Mouse (Mus musculus) spleen, adult 2 months (tissue): ENCODE data around the gene Lonp2. TPM values are rescaled to one million over a fixed set of nuclear protein-coding genes. Genes with fewer than 3 reads are reported as not detected.

ENCODE experiments used
- DNase-seq, 2 experiments: peaks; one replicate each; pipeline versions ENCODE4 v3.0.0 to v3.0.0-alpha.2; 2012 to 2021; ENCODE audit warnings: low spot score in 2 of 2, low read depth in 1 of 2
- H3K27ac ChIP-seq: fragments of 200-500 bp; 2 replicates; pipeline ENCODE4 v1.5.1; 2012; ENCODE audit warnings: low read length, inconsistent platforms; ENCODE audit not compliant: insufficient read depth
- H3K27me3 ChIP-seq: fragments of 200-500 bp; 2 replicates; pipeline ENCODE4 v1.6.1; 2012; ENCODE audit warnings: mild to moderate bottlenecking, moderate library complexity, low read length, inconsistent platforms; ENCODE audit not compliant: control insufficient read depth, insufficient read depth
- H3K36me3 ChIP-seq: fragments of 200-500 bp; 2 replicates; pipeline ENCODE4 v1.6.1; 2012; ENCODE audit warnings: mild to moderate bottlenecking, low read length, inconsistent platforms; ENCODE audit not compliant: control insufficient read depth, insufficient read depth
- H3K4me1 ChIP-seq: fragments of 200-500 bp; 2 replicates; pipeline ENCODE4 v1.6.1; 2011; ENCODE audit warnings: inconsistent platforms; ENCODE audit not compliant: control insufficient read depth, insufficient read depth, insufficient read length
- H3K4me3 ChIP-seq: fragments of 200-500 bp; 2 replicates; pipeline ENCODE4 v1.5.1; 2011; ENCODE audit warnings: mild to moderate bottlenecking, inconsistent platforms; ENCODE audit not compliant: insufficient read depth, insufficient read length; ENCODE audit errors: extremely low read depth
- CTCF ChIP-seq: fragments of 200-500 bp; IDR thresholded peaks from 2 replicates; pipeline ENCODE4 v1.5.1; 2011; ENCODE audit warnings: mild to moderate bottlenecking, inconsistent platforms; ENCODE audit not compliant: insufficient read depth, insufficient read length, insufficient replicate concordance; ENCODE audit errors: extremely low read depth
- POLR2A ChIP-seq: fragments of 200-500 bp; IDR thresholded peaks from 2 replicates; pipeline ENCODE4 v1.6.1; 2011; ENCODE audit warnings: low read depth, low read length, inconsistent platforms
- WGBS: fragments of 180-500 bp; shearing (Covaris S2); methylation state at CpG from one replicate; pipeline ENCODE4 v1.1.7; 2018; 5-methylcytosine and 5-hydroxymethylcytosine counted together
- polyA plus RNA-seq: library from polyadenylated mRNA; depleted of rRNA; stranded (reverse); fragments of >200 nt; gene quantifications from 2 replicates; pipeline ENCODE4 v1.2.3, GENCODE M21; 2012

Gene Lonp2
- polyA plus RNA-seq, 1 experiment = 48.9 TPM

DNA sequence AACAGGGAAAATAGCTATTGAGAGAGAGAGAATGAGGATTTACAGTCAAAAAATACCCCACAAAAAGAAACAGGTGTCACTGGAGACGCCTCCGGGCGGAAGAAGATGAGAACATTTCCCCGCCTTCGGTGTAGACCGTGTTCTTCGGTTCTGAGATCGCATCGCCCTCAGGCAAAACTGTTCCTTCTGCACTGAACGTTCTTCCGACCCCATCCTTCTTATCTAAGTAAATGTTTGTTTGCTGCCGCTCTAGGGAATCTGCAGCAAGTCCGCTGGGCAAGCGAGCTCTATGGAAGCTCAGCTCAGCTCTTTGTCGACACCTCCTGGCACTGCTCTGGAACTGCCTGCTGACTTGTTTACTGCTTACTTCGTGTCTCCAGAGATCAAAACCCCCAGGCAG, 38.3 kb upstream of the Lonp2 start:
- under 1% methylated on average over 16 of the region's 16 CpGs for WGBS
- no peak overlapping the region for H3K27ac ChIP-seq
- no peaks in the 10 kb centered on the region for H3K27me3 ChIP-seq
- peak overlapping the region; percentile 58 for H3K4me3 ChIP-seq
- peak; percentile 50 to 61 for DNase-seq
- no peaks in the 10 kb centered on the region for H3K4me1 ChIP-seq
- no peak for TF ChIP-seq POLR2A
- peak; percentile 80; the same call in 1 of the 2 replicates for TF ChIP-seq CTCF
- no peaks in the 10 kb centered on the region for H3K36me3 ChIP-seq

DNA sequence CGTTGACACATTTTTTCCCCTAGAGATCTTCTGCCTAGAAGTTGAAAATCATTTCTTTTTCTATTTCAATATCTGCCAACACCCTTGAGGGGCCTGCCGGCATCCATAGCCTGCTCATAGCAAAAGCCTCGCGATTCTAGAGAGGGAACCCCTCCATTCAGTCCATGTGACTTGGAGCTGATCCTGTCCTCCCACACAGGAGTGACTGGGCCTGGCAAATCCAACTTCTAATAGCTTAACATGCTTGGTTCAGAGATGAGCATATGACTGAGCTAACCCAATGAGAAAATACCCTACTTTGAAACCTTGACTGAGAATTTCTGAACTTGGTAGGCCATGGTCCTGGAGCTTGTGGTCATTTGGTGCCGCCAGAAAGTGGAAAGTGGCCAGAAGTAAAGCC, 37.8 kb upstream of the Lonp2 start:
- WGBS = 51% methylated on average over 5 of the region's 5 CpGs
- no peak overlapping the region for H3K4me3 ChIP-seq
- H3K27ac ChIP-seq = no peak overlapping the region
- TF ChIP-seq CTCF (no peak), POLR2A (no peak)
- H3K36me3 ChIP-seq = no peaks in the 10 kb centered on the region
- H3K4me1 ChIP-seq = no peaks in the 10 kb centered on the region
- no peaks in the 10 kb centered on the region for H3K27me3 ChIP-seq
- no peak for DNase-seq

DNA sequence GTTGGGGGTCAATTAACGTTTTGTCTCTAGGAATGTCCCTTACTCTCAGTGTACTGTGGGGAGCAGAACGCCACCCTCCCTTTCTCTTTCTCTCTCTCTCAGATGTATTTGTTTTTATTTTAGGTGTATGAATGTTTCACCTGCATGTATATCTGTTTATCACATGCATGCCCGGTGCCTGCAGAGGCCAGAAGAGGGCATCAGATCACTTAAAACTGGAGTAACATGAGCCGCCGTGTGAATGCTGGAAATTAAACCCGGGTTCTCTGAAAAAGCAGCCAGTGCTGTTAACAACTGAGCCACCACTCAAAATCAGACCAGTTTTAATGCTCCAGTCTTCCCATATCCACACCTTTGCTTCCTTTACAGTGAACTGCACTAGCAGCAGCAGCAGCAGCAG, 37.2 kb upstream of the Lonp2 start:
- H3K27ac ChIP-seq = no peak overlapping the region
- TF ChIP-seq POLR2A = no peak
- TF ChIP-seq CTCF = no peak
- H3K4me3 ChIP-seq = no peak overlapping the region
- 47% methylated on average over 6 of the region's 6 CpGs for WGBS
- DNase-seq = no peak
- no peaks in the 10 kb centered on the region for H3K36me3 ChIP-seq
- no peaks in the 10 kb centered on the region for H3K4me1 ChIP-seq
- H3K27me3 ChIP-seq = no peaks in the 10 kb centered on the region

DNA sequence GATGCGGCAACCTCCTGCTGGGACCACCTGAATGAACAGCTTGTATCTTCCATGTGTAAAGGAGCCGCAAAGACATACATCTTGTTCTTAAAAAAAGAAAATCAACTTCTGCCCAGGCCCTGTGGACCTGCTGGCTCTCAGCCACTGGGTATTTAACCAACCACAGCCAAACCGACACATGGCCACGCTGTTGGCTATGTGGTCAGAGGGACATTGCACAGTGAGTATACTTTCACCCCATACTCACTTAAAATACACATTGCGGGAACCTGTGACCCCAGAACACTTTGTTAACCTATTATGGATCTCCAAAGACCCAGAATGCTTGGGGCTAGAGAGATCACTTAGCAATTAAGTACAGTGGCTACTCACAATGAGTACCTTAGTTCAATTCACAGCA, 35.5 kb upstream of the Lonp2 start:
- 90% methylated on average over 5 of the region's 5 CpGs for WGBS

DNA sequence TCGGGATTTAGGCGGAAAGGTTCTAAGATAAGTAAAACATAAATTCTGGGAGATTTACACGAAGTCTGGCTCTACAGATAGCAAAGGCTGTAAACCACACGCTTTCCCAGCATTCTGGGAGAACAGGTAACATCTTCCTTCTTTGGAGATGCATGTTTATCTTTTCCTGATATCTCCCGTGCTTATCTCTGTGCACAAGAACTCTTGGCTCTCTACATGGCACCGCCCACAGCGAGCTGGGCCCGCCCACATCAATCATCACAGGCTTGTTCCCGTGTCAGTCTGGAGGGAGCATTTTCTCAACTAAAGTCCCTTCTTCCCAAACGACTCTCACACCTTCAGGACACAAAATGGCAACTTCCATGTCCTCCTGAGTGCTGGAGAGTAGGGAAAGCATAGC, 30.7 kb upstream of the Lonp2 start:
- DNase-seq = no peak
- H3K4me3 ChIP-seq = no peak overlapping the region
- no peak overlapping the region for H3K27ac ChIP-seq
- no peaks in the 10 kb centered on the region for H3K4me1 ChIP-seq
- WGBS = 61% methylated on average over 10 of the region's 10 CpGs
- no peaks in the 10 kb centered on the region for H3K27me3 ChIP-seq
- TF ChIP-seq POLR2A (no peak), CTCF (no peak)
- no peaks in the 10 kb centered on the region for H3K36me3 ChIP-seq

More for the DNA sequence above, 35.5 kb upstream of the Lonp2 start:
- TF ChIP-seq CTCF = no peak
- no peak for TF ChIP-seq POLR2A
- Histone ChIP-seq H3K27me3 (no peaks in the 10 kb centered on the region), H3K36me3 (no peaks in the 10 kb centered on the region), H3K4me3 (no peak overlapping the region), H3K27ac (no peak overlapping the region), H3K4me1 (no peaks in the 10 kb centered on the region)
- no peak for DNase-seq

DNA sequence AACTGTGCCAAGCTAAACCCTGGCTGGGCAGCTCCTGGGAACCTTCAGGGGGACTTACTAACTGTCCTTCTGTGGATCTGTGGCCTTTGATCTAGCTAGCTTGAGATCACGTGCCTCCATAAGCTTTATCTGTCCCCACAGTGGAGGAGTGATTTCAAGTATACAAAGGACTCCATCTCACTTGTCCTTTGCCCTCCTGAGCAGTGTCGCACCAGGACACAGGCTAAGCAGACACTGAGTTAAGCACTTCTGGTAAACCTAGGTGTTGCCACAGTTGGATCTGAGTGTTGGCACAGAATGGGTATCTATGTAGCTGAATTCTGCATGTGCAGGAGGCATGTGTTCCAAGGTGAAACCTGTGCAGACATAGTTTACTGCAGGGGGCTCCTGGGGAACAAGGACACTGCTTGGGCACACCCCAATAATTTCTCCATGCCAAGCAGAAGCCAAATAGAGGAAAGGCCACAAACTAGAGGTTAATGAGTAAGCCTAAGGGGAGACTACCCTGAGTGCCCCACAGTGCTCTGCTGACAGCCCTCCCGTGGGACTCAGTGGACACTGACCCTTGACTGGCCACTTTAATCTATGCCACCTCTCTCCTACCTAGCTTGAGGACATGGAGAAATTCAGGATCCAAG, 29.6 kb upstream of the Lonp2 start:
- no peak for DNase-seq
- no peak for TF ChIP-seq CTCF
- no peak for TF ChIP-seq POLR2A
- no peaks in the 10 kb centered on the region for H3K27me3 ChIP-seq
- H3K36me3 ChIP-seq = no peaks in the 10 kb centered on the region
- H3K27ac ChIP-seq = no peak overlapping the region
- H3K4me3 ChIP-seq = no peak overlapping the region
- H3K4me1 ChIP-seq = no peaks in the 10 kb centered on the region
- WGBS = 85% methylated on average over 3 of the region's 3 CpGs

DNA sequence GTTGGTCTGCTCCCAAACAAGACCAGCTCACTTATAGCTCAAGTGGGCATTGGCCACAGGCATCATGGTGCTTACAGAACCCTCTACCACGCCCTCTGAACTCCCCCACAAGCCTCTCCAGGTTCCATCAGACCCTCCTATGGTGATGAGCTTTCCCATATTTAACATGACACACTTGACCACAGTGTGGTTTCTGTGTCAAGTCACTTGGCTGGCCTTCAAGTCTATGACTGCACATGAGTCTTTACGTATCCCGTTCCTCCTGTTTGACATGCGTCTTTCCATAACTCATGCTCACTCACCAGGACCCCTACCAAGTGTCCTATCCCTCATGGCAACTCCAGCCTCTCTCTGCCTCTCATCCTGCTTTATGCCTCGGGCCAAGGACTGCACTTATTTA, 28.2 kb upstream of the Lonp2 start:
- H3K4me1 ChIP-seq = no peaks in the 10 kb centered on the region
- no peak overlapping the region for H3K4me3 ChIP-seq
- H3K27ac ChIP-seq = no peak overlapping the region
- no peak for DNase-seq
- no peak for TF ChIP-seq CTCF
- no peak for TF ChIP-seq POLR2A
- no peaks in the 10 kb centered on the region for H3K36me3 ChIP-seq
- no peaks in the 10 kb centered on the region for H3K27me3 ChIP-seq
- WGBS = 77% methylated on average over 5 of the region's 5 CpGs
